ENCODE assay signal across 10 mouse cellular contexts in the genomic region with DNA sequence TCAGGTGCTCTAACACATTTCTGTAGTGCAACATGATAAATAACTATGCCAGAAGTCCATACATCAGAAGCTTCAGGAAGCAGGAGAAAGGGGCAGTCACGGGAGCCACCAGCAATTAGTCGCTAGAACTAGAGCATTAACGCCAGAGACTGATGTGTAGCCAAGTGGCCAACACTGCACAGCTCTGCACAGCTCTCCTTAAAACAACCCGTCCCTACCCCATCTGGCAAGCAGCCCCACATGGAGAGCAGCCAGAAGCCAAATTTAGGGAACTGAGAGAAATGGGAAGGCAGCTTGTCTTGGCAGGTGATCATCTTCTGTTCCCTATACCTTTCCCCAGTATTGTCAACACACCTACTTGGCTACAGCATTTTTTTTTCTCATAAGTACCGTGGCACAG.
DNase-seq lines count a peak whose midpoint lies in the region; ATAC-seq and TF ChIP-seq lines count a peak whose summit lies in the region.
"Had no signal": no experiment of that assay in that cellular context is flagged by ENCODE, and none has a peak within 500 bp of the region (broad histone marks: within the 10 kb centered on the region; RNA-seq: fewer than 3 reads in every experiment).

No protein-coding gene starts in this region.

- no peaks in the 10 kb centered on the region for H3K9me3 ChIP-seq in lung, embryonic 14.5 days (ENCODE audit: low read depth, low read length)
- H3K9me3 ChIP-seq: G1E; kidney, embryonic 15.5 days had no signal

- no peak overlapping the region for H3K4me2 ChIP-seq in lung, embryonic 14.5 days
- H3K4me2 ChIP-seq: kidney, embryonic 15.5 days had no signal

- no peaks in the 10 kb centered on the region for H3K36me3 ChIP-seq in lung, embryonic 14.5 days (ENCODE audit: insufficient read depth)
- H3K36me3 ChIP-seq: G1E; kidney, embryonic 15.5 days had no signal

- ATAC-seq in lung, embryonic 14.5 days (ENCODE audit: insufficient read depth) = no peak

- TF ChIP-seq CTCF in lung, embryonic 14.5 days (IDR thresholded peaks at IDR 0.05; ENCODE audit: low read depth) = no peak

- no peak overlapping the region for H3K27ac ChIP-seq in lung, embryonic 14.5 days (ENCODE audit: low read depth)
- H3K27ac ChIP-seq: kidney, embryonic 15.5 days had no signal

- peak; percentile 13 for DNase-seq in lung, embryonic 14.5 days
- DNase-seq in lung, adult 18-20 months = no peak
- peak; percentile 84 for DNase-seq in cerebellum, adult 9-10 months
- DNase-seq in layer of hippocampus, adult 18-20 months (ENCODE audit: low spot score in 2 of 2) = peak; percentile 4 to 30
- peak; percentile 33 for DNase-seq in right cerebral cortex, postnatal 14 days
- no peak for DNase-seq in thymus, postnatal 0 days (ENCODE audit: low spot score)
- DNase-seq in adrenal gland, postnatal 4 days (ENCODE audit: low spot score in 2 of 2) = no peak

- no peak overlapping the region for H3K4me3 ChIP-seq in lung, embryonic 14.5 days (ENCODE audit: low read depth, low read length)
- H3K4me3 ChIP-seq: kidney, embryonic 15.5 days; myocyte had no signal

- H3K9ac ChIP-seq in lung, embryonic 14.5 days = no peak overlapping the region
- H3K9ac ChIP-seq: kidney, embryonic 15.5 days had no signal

- no peaks in the 10 kb centered on the region for H3K27me3 ChIP-seq in lung, embryonic 14.5 days (ENCODE audit: insufficient read depth, low read length)

- H3K4me1 ChIP-seq in lung, embryonic 14.5 days (ENCODE audit: insufficient read depth) = no peaks in the 10 kb centered on the region
- H3K4me1 ChIP-seq: kidney, embryonic 15.5 days had no signal

- 44% methylated on average over 5 of the region's 5 CpGs for WGBS in lung, embryonic 14.5 days

Comparison
In these comparisons a context has a peak if more than half of its experiments do, and no peak if none do; other contexts are left out.
1. DNase-seq: peak in lung, embryonic 14.5 days (single experiment), cerebellum, adult 9-10 months (single experiment), layer of hippocampus, adult 18-20 months (2 of 2) and right cerebral cortex, postnatal 14 days (single experiment); none in lung, adult 18-20 months (0 of 2), thymus, postnatal 0 days (single experiment) and adrenal gland, postnatal 4 days (0 of 2).